Mouse (Mus musculus) ES-Bruce4 (cell line): ENCODE results near the gene Egfem1.

Experiments
- CTCF ChIP-seq: IDR thresholded peaks from one replicate; pipeline ENCODE4 v1.8.1; 2011; ENCODE audit warnings: low read depth, low read length
- POLR2A ChIP-seq: IDR thresholded peaks from one replicate; pipeline ENCODE4 v1.8.1; 2011; ENCODE audit warnings: low read length; ENCODE audit not compliant: insufficient read depth

DNA sequence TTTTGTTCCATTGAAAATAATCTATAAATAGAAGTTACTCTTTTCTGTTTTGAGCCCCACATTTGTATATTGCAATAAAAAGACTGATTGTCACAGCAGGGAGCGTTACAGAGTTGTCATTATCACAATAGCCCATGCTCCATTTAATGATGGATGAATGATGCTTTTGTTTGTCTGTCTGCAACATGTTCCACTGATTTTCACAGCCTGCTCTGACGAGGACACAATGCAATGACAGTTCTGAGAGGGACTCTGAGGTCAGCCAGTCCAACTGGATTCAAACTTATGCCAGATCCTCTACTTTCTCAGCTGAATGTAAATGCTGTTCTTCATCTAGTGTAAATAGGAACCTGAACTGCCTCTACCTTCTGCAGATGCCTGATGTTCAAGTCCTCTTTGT, 619.3 kb downstream of the Egfem1 start:
- no peak for TF ChIP-seq CTCF
- TF ChIP-seq POLR2A = no peak
